Mouse (Mus musculus): ENCODE measurements around the gene Hic1. TPM values are rescaled to one million over a fixed set of nuclear protein-coding genes. Genes with fewer than 3 reads are reported as not detected.

Hic1 gene
- total RNA-seq, 2 experiments from 2014 or later, result 5.4 to 13.1 TPM

DNA sequence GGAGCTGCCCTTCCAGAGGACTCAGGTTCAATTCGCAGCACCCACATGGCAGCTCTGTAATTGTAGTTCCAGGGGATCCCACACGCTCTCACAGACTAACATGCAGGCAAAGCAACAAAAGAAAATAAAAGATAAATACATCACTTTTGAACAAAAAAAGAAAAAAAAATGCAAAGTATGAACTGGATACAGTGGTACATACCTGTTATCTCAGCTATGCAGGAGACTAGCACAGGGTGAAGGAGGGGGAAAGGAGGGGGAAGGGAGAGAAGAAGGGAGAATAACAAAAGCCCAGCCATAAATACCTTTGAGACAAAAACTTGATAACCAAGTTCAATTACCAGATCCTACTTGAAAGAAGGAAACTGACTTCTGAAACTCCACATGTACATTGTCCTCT lies 44.9 kb downstream of the Hic1 start:
- no peak for DNase-seq (ENCODE audit: low spot score in 2 of 2)

DNA sequence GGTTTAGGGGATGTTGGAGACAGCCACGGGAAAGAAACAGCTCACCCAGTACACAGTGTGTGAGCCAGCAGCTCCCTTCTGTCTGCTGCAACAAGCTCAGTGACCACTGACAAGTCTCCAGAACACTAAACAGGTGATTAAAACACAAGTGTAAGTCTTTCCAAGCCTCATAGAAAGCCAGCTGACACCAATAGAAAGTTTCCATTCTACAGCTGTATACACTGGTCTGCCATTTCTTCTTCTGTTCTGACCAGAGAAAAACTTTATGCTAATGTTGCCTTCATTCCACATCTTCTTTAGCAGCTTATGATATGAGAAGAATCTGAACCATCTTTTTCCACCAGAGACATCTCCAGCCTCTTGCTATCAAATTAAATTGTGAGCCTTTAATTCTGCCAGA lies 48.0 kb downstream of the Hic1 start:
- no peak for DNase-seq (ENCODE audit: low spot score in 2 of 2)

DNA sequence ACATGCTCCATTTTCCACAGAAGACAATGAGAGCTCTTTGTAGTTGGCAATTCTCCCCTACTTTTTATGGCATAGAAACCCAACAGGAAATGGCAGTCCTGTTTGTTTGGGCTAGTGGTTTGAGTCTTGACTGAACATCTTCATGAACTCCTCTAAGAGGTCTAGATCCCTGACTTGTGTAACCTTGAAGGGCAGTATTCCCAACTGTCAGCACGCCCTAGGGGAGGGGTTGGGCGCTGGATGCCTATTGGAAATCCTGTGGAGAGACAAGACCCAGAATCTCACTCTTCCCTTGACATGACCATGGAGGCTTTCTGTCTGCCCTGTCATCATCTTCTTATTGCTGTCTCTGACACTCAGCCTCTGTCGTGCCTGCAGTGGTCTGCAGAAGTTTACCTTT lies 49.5 kb downstream of the Hic1 start:
- no peak for DNase-seq (ENCODE audit: low spot score in 2 of 2)

DNA sequence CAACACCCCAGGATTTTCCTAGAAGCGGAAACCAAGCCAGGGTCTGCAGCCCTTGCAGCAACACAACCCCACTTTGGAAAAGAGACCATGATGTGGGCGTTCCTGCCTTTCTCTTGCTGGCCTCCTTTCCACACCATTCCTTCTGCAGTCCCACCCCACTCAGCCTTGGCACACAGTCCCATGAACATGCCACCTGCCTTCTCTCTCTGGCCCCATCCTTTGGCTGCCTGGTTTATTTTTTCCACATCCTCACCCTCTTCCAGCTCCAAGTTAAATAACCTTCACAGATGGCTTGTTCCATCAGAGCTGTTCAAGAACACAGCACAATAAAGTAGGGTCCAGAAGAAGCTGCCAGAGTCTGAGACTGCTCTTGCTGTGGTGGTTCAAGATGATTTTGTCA lies 50.0 kb downstream of the Hic1 start:
- no peak for DNase-seq (ENCODE audit: low spot score in 2 of 2)

DNA sequence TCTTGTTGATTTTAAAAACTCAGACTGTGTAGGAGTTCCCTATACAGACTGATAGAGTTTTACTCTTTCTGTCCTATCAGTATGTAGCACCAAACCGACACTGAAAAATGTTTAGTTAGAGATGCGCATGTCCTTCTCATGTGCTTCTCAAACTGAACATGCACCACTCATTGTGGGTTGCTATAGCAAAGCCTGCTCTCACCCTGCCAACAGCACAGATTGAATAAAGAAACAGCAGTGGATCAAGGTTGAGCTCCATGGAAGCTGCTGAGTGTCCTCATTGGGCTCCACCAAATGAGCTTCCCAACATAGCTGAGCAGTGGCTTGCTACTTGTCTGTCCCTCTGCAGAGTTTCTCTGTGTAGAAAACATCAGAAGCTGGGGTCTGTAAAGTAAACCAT lies 51.2 kb downstream of the Hic1 start:
- no peak for DNase-seq (ENCODE audit: low spot score in 2 of 2)

DNA sequence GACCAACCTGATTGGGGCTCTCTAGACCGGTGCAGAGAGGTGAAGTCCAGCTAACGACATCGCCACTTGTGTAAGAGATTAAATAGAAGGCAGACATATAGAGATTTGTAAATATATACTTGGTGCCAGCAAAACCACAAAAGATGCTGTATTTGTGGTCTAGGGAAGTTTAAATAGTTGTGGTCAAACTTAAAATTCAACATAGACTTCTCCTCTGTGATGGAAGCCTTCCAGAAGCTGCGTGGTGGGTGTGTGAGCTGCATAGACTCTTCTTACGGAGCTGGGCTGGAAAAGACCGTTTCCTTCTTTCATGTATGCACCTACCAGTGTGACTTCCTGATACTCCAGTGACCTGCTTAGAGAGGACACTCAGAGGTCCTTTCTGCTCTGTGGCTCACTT lies 52.9 kb downstream of the Hic1 start:
- no peak for DNase-seq (ENCODE audit: low spot score in 2 of 2)

Small RNA genes lying within 50 kb of the gene (microRNA-seq; reads per million reads assigned to microRNA genes)
- 829 to 2,713 reads per million in 2 experiments for gene Mir132 (ENCODE audit: borderline number of aligned reads in 2 of 2)
- 40.4 to 78.0 reads per million in 2 experiments for gene Mir212 (ENCODE audit: borderline number of aligned reads in 2 of 2)

Other genes with a start within 250 kb of the Hic1 start
- gene Smg6, start 243.7 kb downstream of the Hic1 start, total RNA-seq (2021), result 10 to 100 TPM; 17.9 to 21.4 TPM
- gene Srr, start 243.6 kb downstream of the Hic1 start, total RNA-seq (2021), result 10 to 100 TPM; 44.8 to 51.3 TPM
- 10 to 100 TPM; 15.9 to 19.8 TPM for gene Ovca2, start 9.3 kb upstream of the Hic1 start, total RNA-seq (2021)
- 10 to 100 TPM; 23.4 to 34.5 TPM for gene Dph1, start 21.7 kb upstream of the Hic1 start, total RNA-seq (2021)
- gene Rtn4rl1, start 24.3 kb upstream of the Hic1 start, total RNA-seq (2021), result 10 to 100 TPM; 27.7 to 33.2 TPM
- gene Rpa1, start 178.8 kb upstream of the Hic1 start, total RNA-seq (2021), result 10 to 100 TPM; 39.7 to 42.2 TPM
- 1 to 10 TPM; 6.6 to 7.9 TPM for gene Smyd4, start 178.9 kb upstream of the Hic1 start, total RNA-seq (2021)

Measured in adrenal gland, adult 18-20 months (tissue).